Mouse (Mus musculus): ENCODE results near the gene Fancm. TPM values are rescaled to one million over a fixed set of nuclear protein-coding genes. Genes with fewer than 3 reads are reported as not detected.

Fancm gene
- polyA plus RNA-seq, 1 experiment from 2014 or later: 8.3 TPM

GRCm38 (mm10) chr12:65058203-65058602 lies 17.2 kb upstream of the Fancm start:
- no peak for TF ChIP-seq CTCF (IDR thresholded peaks at IDR 0.05; ENCODE audit: low read depth)
- WGBS: 80% methylated on average over 2 of the region's 2 CpGs
- no peak overlapping the region for H3K27ac ChIP-seq
- H3K4me2 ChIP-seq (ENCODE audit: low read length): no peak overlapping the region
- peaks cover 42% of the 10 kb centered on the region for H3K36me3 ChIP-seq (ENCODE audit: insufficient read depth, low read length)
- no peaks in the 10 kb centered on the region for H3K9me3 ChIP-seq (replicated peaks; ENCODE audit: low read length)
- DNase-seq (ENCODE audit: low spot score) (no peak), ATAC-seq (replicated peaks; ENCODE audit: low FRiP score, low read depth) (no peak)
- H3K4me1 ChIP-seq (replicated peaks; ENCODE audit: insufficient read depth, low read length): no peaks in the 10 kb centered on the region
- H3K27me3 ChIP-seq (ENCODE audit: insufficient read depth, low read length): no peaks in the 10 kb centered on the region
- no peak overlapping the region for H3K4me3 ChIP-seq (replicated peaks; ENCODE audit: low read depth, low read length)
- H3K9ac ChIP-seq (ENCODE audit: low read depth, low read length): no peak overlapping the region

GRCm38 (mm10) chr12:65061082-65061481 lies 14.3 kb upstream of the Fancm start:
- H3K27me3 ChIP-seq (ENCODE audit: insufficient read depth, low read length): no peaks in the 10 kb centered on the region
- DNase-seq (ENCODE audit: low spot score): no peak

GRCm38 (mm10) chr12:65065241-65065640 lies 10.2 kb upstream of the Fancm start:
- DNase-seq (ENCODE audit: low spot score) (no peak), ATAC-seq (replicated peaks; ENCODE audit: low FRiP score, low read depth) (no peak)
- no peak for TF ChIP-seq CTCF (IDR thresholded peaks at IDR 0.05; ENCODE audit: low read depth)
- Histone ChIP-seq H3K9me3 (replicated peaks; ENCODE audit: low read length) (no peaks in the 10 kb centered on the region), H3K4me1 (replicated peaks; ENCODE audit: insufficient read depth, low read length) (no peaks in the 10 kb centered on the region), H3K27ac (no peak overlapping the region), H3K4me2 (ENCODE audit: low read length) (no peak overlapping the region), H3K27me3 (ENCODE audit: insufficient read depth, low read length) (no peaks in the 10 kb centered on the region), H3K36me3 (ENCODE audit: insufficient read depth, low read length) (peaks cover 36% of the 10 kb centered on the region), H3K9ac (ENCODE audit: low read depth, low read length) (no peak overlapping the region), H3K4me3 (replicated peaks; ENCODE audit: low read depth, low read length) (no peak overlapping the region)
- 40% methylated on average over 2 of the region's 2 CpGs for WGBS

More at GRCm38 (mm10) chr12:65061082-65061481, 14.3 kb upstream of the Fancm start:
- no peak overlapping the region for H3K4me2 ChIP-seq (ENCODE audit: low read length)
- H3K4me3 ChIP-seq (replicated peaks; ENCODE audit: low read depth, low read length): no peak overlapping the region
- ATAC-seq (replicated peaks; ENCODE audit: low FRiP score, low read depth): no peak
- H3K36me3 ChIP-seq (ENCODE audit: insufficient read depth, low read length): peaks cover 38% of the 10 kb centered on the region
- no peak for TF ChIP-seq CTCF (IDR thresholded peaks at IDR 0.05; ENCODE audit: low read depth)
- H3K9ac ChIP-seq (ENCODE audit: low read depth, low read length): no peak overlapping the region
- no peaks in the 10 kb centered on the region for H3K4me1 ChIP-seq (replicated peaks; ENCODE audit: insufficient read depth, low read length)
- H3K27ac ChIP-seq: no peak overlapping the region
- H3K9me3 ChIP-seq (replicated peaks; ENCODE audit: low read length): no peaks in the 10 kb centered on the region

- 69% methylated on average over 3 of the region's 3 CpGs for WGBS
- ATAC-seq (replicated peaks; ENCODE audit: low FRiP score, low read depth) (no peak), DNase-seq (ENCODE audit: low spot score) (no peak)
- Histone ChIP-seq H3K27me3 (ENCODE audit: insufficient read depth, low read length) (no peaks in the 10 kb centered on the region), H3K27ac (no peak overlapping the region), H3K4me1 (replicated peaks; ENCODE audit: insufficient read depth, low read length) (no peaks in the 10 kb centered on the region), H3K4me3 (replicated peaks; ENCODE audit: low read depth, low read length) (no peak overlapping the region), H3K36me3 (ENCODE audit: insufficient read depth, low read length) (peaks cover 32% of the 10 kb centered on the region), H3K9ac (ENCODE audit: low read depth, low read length) (no peak overlapping the region), H3K9me3 (replicated peaks; ENCODE audit: low read length) (no peaks in the 10 kb centered on the region), H3K4me2 (ENCODE audit: low read length) (no peak overlapping the region)
- no peak for TF ChIP-seq CTCF (IDR thresholded peaks at IDR 0.05; ENCODE audit: low read depth)
Observed at GRCm38 (mm10) chr12:65066234-65066633, 9.2 kb upstream of the Fancm start.

- H3K4me3 ChIP-seq (replicated peaks; ENCODE audit: low read depth, low read length): no peak overlapping the region
- H3K9ac ChIP-seq (ENCODE audit: low read depth, low read length): no peak overlapping the region
- no peaks in the 10 kb centered on the region for H3K9me3 ChIP-seq (replicated peaks; ENCODE audit: low read length)
- no peak for TF ChIP-seq CTCF (IDR thresholded peaks at IDR 0.05; ENCODE audit: low read depth)
- no peak overlapping the region for H3K4me2 ChIP-seq (ENCODE audit: low read length)
- ATAC-seq (replicated peaks; ENCODE audit: low FRiP score, low read depth) (no peak), DNase-seq (ENCODE audit: low spot score) (no peak)
- H3K36me3 ChIP-seq (ENCODE audit: insufficient read depth, low read length): peaks cover 19% of the 10 kb centered on the region; the same call in 1 of the 2 replicates
- H3K27me3 ChIP-seq (ENCODE audit: insufficient read depth, low read length): no peaks in the 10 kb centered on the region
- H3K4me1 ChIP-seq (replicated peaks; ENCODE audit: insufficient read depth, low read length): no peaks in the 10 kb centered on the region
- H3K27ac ChIP-seq: no peak overlapping the region
- WGBS: 65% methylated on average over 4 of the region's 4 CpGs
Observed at GRCm38 (mm10) chr12:65068409-65068808, 7.0 kb upstream of the Fancm start.

- ATAC-seq (replicated peaks; ENCODE audit: low FRiP score, low read depth) (peak; percentile 51), DNase-seq (ENCODE audit: low spot score) (peak; percentile 23)
- H3K36me3 ChIP-seq (ENCODE audit: insufficient read depth, low read length): 0 out of 2 replicates have a peak, but pooled peaks cover 4% of the 10 kb centered on the region
- no peaks in the 10 kb centered on the region for H3K27me3 ChIP-seq (ENCODE audit: insufficient read depth, low read length)
- H3K4me3 ChIP-seq (replicated peaks; ENCODE audit: low read depth, low read length): peak overlapping the region; percentile 81
- H3K9ac ChIP-seq (ENCODE audit: low read depth, low read length): peak overlapping the region; percentile 81
- peaks cover 5% of the 10 kb centered on the region; the same call in 1 of the 2 replicates for H3K4me1 ChIP-seq (replicated peaks; ENCODE audit: insufficient read depth, low read length)
- TF ChIP-seq CTCF (IDR thresholded peaks at IDR 0.05; ENCODE audit: low read depth): no peak
- H3K9me3 ChIP-seq (replicated peaks; ENCODE audit: low read length): no peaks in the 10 kb centered on the region
- WGBS: 3% methylated on average over 21 of the region's 21 CpGs
- peak overlapping the region; percentile 63 for H3K4me2 ChIP-seq (ENCODE audit: low read length)
- peak overlapping the region; percentile 95 for H3K27ac ChIP-seq
Observed at GRCm38 (mm10) chr12:65072911-65073610, 2.3 kb upstream of the Fancm start.

Measured in kidney, postnatal 0 days (tissue).